In genomic region chr11:102296491-102297472, GRCm38 (mm10) we compare ENCODE assay signal across 8 mouse cellular contexts. TPM values are rescaled to one million over a fixed set of nuclear protein-coding genes. Genes with fewer than 3 reads are reported as not detected.
DNase-seq lines count a peak whose midpoint lies in the region; ATAC-seq lines count a peak whose summit lies in the region.

Gene Atxn7l3 (minus strand): TSS chr11:102296631.

- H3K9ac ChIP-seq in hindbrain, embryonic 12.5 days = peak within 1 kb of the TSS; percentile 94

- H3K36me3 ChIP-seq in hindbrain, embryonic 12.5 days = peaks cover 26% of the 10 kb centered on the region

- WGBS in hindbrain, embryonic 12.5 days = under 1% methylated on average over 72 of the region's 125 CpGs

- H3K4me2 ChIP-seq in hindbrain, embryonic 12.5 days (replicated peaks) = peak within 1 kb of the TSS; percentile 89

- DNase-seq in Muller cell, postnatal 12 days (ENCODE audit: inconsistent ontology term) = peak; percentile 100
- peak; percentile 99 for DNase-seq in cerebellum, adult 9-11 months
- peak; percentile 96 to 98 for DNase-seq in frontal cortex, postnatal 10 days (ENCODE audit: low spot score in 2 of 2)
- peak; percentile 96 to 98 for DNase-seq in layer of hippocampus, postnatal 14 days (ENCODE audit: low spot score in 2 of 2)
- DNase-seq in lung, postnatal 14 days = peak; percentile 98
- peak; percentile 89 for DNase-seq in retina, adult 2 months (ENCODE audit: low read depth, low spot score)
- peak; percentile 99 to 100 for DNase-seq in thymus, postnatal 36 days

- H3K9me3 ChIP-seq in hindbrain, embryonic 12.5 days (replicated peaks) = no peaks in the 10 kb centered on the region

- H3K27ac ChIP-seq in hindbrain, embryonic 12.5 days = peak within 1 kb of the TSS; percentile 100

- ATAC-seq in hindbrain, embryonic 12.5 days (ENCODE audit: low FRiP score) = peak; percentile 94

- H3K4me1 ChIP-seq in hindbrain, embryonic 12.5 days = peaks cover 26% of the 10 kb centered on the region

- no peaks in the 10 kb centered on the region for H3K27me3 ChIP-seq in hindbrain, embryonic 12.5 days

- peak within 1 kb of the TSS; percentile 88 for H3K4me3 ChIP-seq in hindbrain, embryonic 12.5 days

RNA-seq across cellular contexts. Expression of gene Atxn7l3, which starts in this region (rescaled TPM):
- 28.5 and 29.7 TPM in 2 replicates for polyA plus RNA-seq in hindbrain, embryonic 12.5 days (2016; fragmentation: Nextera tagmentation; extraction: Ambion mirVana)
- 100 to 1,000 TPM; 152 to 160 TPM for total RNA-seq in layer of hippocampus, postnatal 14 days (2021)

Comparison
In these comparisons a context has a peak if more than half of its experiments do, and no peak if none do; other contexts are left out.
1. Peak in every context shown above with its lines: DNase-seq, ATAC-seq, H3K4me3 ChIP-seq and H3K27ac ChIP-seq.